9 mouse cellular contexts compared by ENCODE assay signal in the genomic region with DNA sequence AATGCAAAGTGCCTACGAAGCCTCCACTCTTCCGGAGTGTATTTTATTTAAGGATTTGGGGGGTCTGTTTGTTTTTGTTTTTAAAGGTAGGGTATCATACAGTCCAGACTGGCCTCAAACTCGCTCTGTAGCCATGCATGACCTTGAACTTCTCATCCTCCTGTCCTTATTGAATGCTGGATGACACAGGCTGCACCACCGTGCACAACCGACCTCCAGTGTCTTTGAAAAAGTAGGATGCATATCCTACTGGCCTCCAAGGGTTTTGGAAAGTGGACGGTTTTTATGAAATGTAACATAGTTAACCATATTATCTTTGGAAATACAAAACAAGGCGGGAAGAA. TPM values are rescaled to one million over a fixed set of nuclear protein-coding genes. Genes with fewer than 3 reads are reported as not detected.
DNase-seq lines count a peak whose midpoint lies in the region; ATAC-seq lines count a peak whose summit lies in the region.
"Had no signal": no experiment of that assay in that cellular context is flagged by ENCODE, and none has a peak within 500 bp of the region (broad histone marks: within the 10 kb centered on the region; RNA-seq: fewer than 3 reads in every experiment).

No protein-coding gene starts in this region.

- peak; percentile 28; the same call in 1 of the 2 replicates for ATAC-seq in kidney, embryonic 14.5 days (ENCODE audit: low FRiP score, low TSS enrichment)
- 0 out of 2 replicates have a peak, but pooled peaks have one; percentile 3 for ATAC-seq in embryonic facial prominence, embryonic 12.5 days (ENCODE audit: insufficient number of reproducible peaks, insufficient read depth, low FRiP score, low TSS enrichment)
- ATAC-seq in intestine, embryonic 14.5 days (replicated peaks; ENCODE audit: low FRiP score, low TSS enrichment, low read depth), result 0 out of 2 replicates have a peak, but pooled peaks have one; percentile 10
- peak; percentile 66 for ATAC-seq in midbrain, embryonic 16.5 days

- H3K4me2 ChIP-seq in kidney, embryonic 14.5 days (replicated peaks; ENCODE audit: low read depth, low read length), result peak overlapping the region; percentile 74
- H3K4me2 ChIP-seq in embryonic facial prominence, embryonic 12.5 days (replicated peaks), result peak overlapping the region; percentile 78
- H3K4me2 ChIP-seq in intestine, embryonic 14.5 days (ENCODE audit: low read length), result peak overlapping the region; percentile 75
- H3K4me2 ChIP-seq in midbrain, embryonic 16.5 days (ENCODE audit: low read length), result peak overlapping the region; percentile 54

- DNase-seq in kidney, postnatal 14 days, result no peak
- no peak for DNase-seq in intestine, embryonic 14.5 days (ENCODE audit: low spot score)
- DNase-seq in adrenal gland, postnatal 14 days, result no peak
- no peak for DNase-seq in embryo, embryonic 10.5 days (ENCODE audit: low spot score)
- DNase-seq in urinary bladder, postnatal 10 days (ENCODE audit: low spot score), result no peak

- no peak overlapping the region for H3K27ac ChIP-seq in kidney, embryonic 14.5 days (ENCODE audit: low read depth, low read length)
- no peak overlapping the region for H3K27ac ChIP-seq in embryonic facial prominence, embryonic 12.5 days
- no peak overlapping the region for H3K27ac ChIP-seq in intestine, embryonic 14.5 days (ENCODE audit: low read depth)
- no peak overlapping the region for H3K27ac ChIP-seq in midbrain, embryonic 16.5 days (ENCODE audit: low read length)

- no peaks in the 10 kb centered on the region for H3K4me1 ChIP-seq in kidney, embryonic 14.5 days (ENCODE audit: control insufficient read depth, insufficient read depth, low read length)
- H3K4me1 ChIP-seq in embryonic facial prominence, embryonic 12.5 days, result 0 out of 2 replicates have a peak, but pooled peaks cover 4% of the 10 kb centered on the region
- no peaks in the 10 kb centered on the region for H3K4me1 ChIP-seq in intestine, embryonic 14.5 days (replicated peaks; ENCODE audit: control insufficient read depth, insufficient read depth, low read length)
- peaks cover 3% of the 10 kb centered on the region; the same call in 1 of the 2 replicates for H3K4me1 ChIP-seq in midbrain, embryonic 16.5 days (ENCODE audit: control insufficient read depth, insufficient read depth, low read length)

- peak overlapping the region; percentile 44 for H3K4me3 ChIP-seq in kidney, embryonic 14.5 days (ENCODE audit: low read length)
- H3K4me3 ChIP-seq in embryonic facial prominence, embryonic 12.5 days, result peak overlapping the region; percentile 41
- peak overlapping the region; percentile 44 for H3K4me3 ChIP-seq in intestine, embryonic 14.5 days (ENCODE audit: low read depth, low read length)
- peak overlapping the region; percentile 48 for H3K4me3 ChIP-seq in midbrain, embryonic 16.5 days (ENCODE audit: low read depth, low read length)

- peak overlapping the region; percentile 61; the same call in 1 of the 2 replicates for H3K9ac ChIP-seq in kidney, embryonic 14.5 days (ENCODE audit: low read depth, low read length)
- H3K9ac ChIP-seq in embryonic facial prominence, embryonic 12.5 days, result peak overlapping the region; percentile 49
- peak overlapping the region; percentile 38; the same call in 1 of the 2 replicates for H3K9ac ChIP-seq in intestine, embryonic 14.5 days (ENCODE audit: low read length)
- peak overlapping the region; percentile 47 for H3K9ac ChIP-seq in midbrain, embryonic 16.5 days (ENCODE audit: low read depth, low read length)

- no peaks in the 10 kb centered on the region for H3K27me3 ChIP-seq in kidney, embryonic 14.5 days (ENCODE audit: control insufficient read depth, insufficient read depth, low read length)
- H3K27me3 ChIP-seq in embryonic facial prominence, embryonic 12.5 days, result no peaks in the 10 kb centered on the region
- no peaks in the 10 kb centered on the region for H3K27me3 ChIP-seq in intestine, embryonic 14.5 days (replicated peaks; ENCODE audit: control insufficient read depth, insufficient read depth, low read length)
- H3K27me3 ChIP-seq in midbrain, embryonic 16.5 days (ENCODE audit: control insufficient read depth, insufficient read depth, low read depth, low read length), result no peaks in the 10 kb centered on the region

- WGBS in kidney, embryonic 14.5 days, result 40% methylated on average over 7 of the region's 7 CpGs
- 39% methylated on average over 7 of the region's 7 CpGs for WGBS in embryonic facial prominence, embryonic 12.5 days
- 32% methylated on average over 7 of the region's 7 CpGs for WGBS in intestine, embryonic 14.5 days
- WGBS in midbrain, embryonic 16.5 days, result 30% methylated on average over 7 of the region's 7 CpGs

- H3K36me3 ChIP-seq in kidney, embryonic 14.5 days (ENCODE audit: control insufficient read depth, insufficient read depth, low read length), result no peaks in the 10 kb centered on the region
- H3K36me3 ChIP-seq in embryonic facial prominence, embryonic 12.5 days, result no peaks in the 10 kb centered on the region
- no peaks in the 10 kb centered on the region for H3K36me3 ChIP-seq in intestine, embryonic 14.5 days (ENCODE audit: control insufficient read depth, insufficient read depth, low read length)
- no peaks in the 10 kb centered on the region for H3K36me3 ChIP-seq in midbrain, embryonic 16.5 days (ENCODE audit: control insufficient read depth, insufficient read depth, low read length)

- no peaks in the 10 kb centered on the region for H3K9me3 ChIP-seq in kidney, embryonic 14.5 days (ENCODE audit: control insufficient read depth, low read length)
- peaks cover 6% of the 10 kb centered on the region; the same call in 1 of the 2 replicates for H3K9me3 ChIP-seq in embryonic facial prominence, embryonic 12.5 days
- H3K9me3 ChIP-seq in intestine, embryonic 14.5 days (ENCODE audit: control insufficient read depth, low read length), result no peaks in the 10 kb centered on the region
- no peaks in the 10 kb centered on the region for H3K9me3 ChIP-seq in midbrain, embryonic 16.5 days (replicated peaks; ENCODE audit: control insufficient read depth, low read length, poor library complexity, severe bottlenecking)

RNA-seq across cellular contexts. Expression of a gene that starts 0.3 kb away (rescaled TPM):
- polyA plus RNA-seq in kidney, embryonic 14.5 days (2014; fragmentation: Nextera tagmentation; extraction: Ambion mirVana), result 0.16 and 0.69 TPM in 2 replicates
- 1.3 and 1.5 TPM in 2 replicates for polyA plus RNA-seq in embryonic facial prominence, embryonic 12.5 days (2016; fragmentation: Nextera tagmentation; extraction: Ambion mirVana)
- 1.9 and 2.5 TPM in 2 replicates for polyA plus RNA-seq in intestine, embryonic 14.5 days (2014; fragmentation: Nextera tagmentation; extraction: Ambion mirVana)
- 5.1 and 6.8 TPM in 2 replicates for polyA plus RNA-seq in midbrain, embryonic 16.5 days (2015; fragmentation: Nextera tagmentation; extraction: Ambion mirVana)
- 0.86 and 1.1 TPM in 2 replicates for total RNA-seq in adrenal gland, postnatal 14 days (2021)

RNA-seq across cellular contexts. Expression of a gene that starts 18.6 kb away (rescaled TPM):
- polyA plus RNA-seq in kidney, embryonic 14.5 days (2014; fragmentation: Nextera tagmentation; extraction: Ambion mirVana), result 133 and 175 TPM in 2 replicates
- polyA plus RNA-seq in embryonic facial prominence, embryonic 12.5 days (2016; fragmentation: Nextera tagmentation; extraction: Ambion mirVana), result 128 and 154 TPM in 2 replicates
- 190 and 193 TPM in 2 replicates for polyA plus RNA-seq in intestine, embryonic 14.5 days (2014; fragmentation: Nextera tagmentation; extraction: Ambion mirVana)
- polyA plus RNA-seq in midbrain, embryonic 16.5 days (2015; fragmentation: Nextera tagmentation; extraction: Ambion mirVana), result 143 and 154 TPM in 2 replicates
- 112 and 114 TPM in 2 replicates for total RNA-seq in adrenal gland, postnatal 14 days (2021)

RNA-seq across cellular contexts. Expression of a gene that starts 47.3 kb away (rescaled TPM):
- polyA plus RNA-seq in kidney, embryonic 14.5 days (2014; fragmentation: Nextera tagmentation; extraction: Ambion mirVana), result not detected in 2 replicates
- 0.40 TPM in 1 of 2 replicates, not detected in the other for polyA plus RNA-seq in embryonic facial prominence, embryonic 12.5 days (2016; fragmentation: Nextera tagmentation; extraction: Ambion mirVana)
- polyA plus RNA-seq in intestine, embryonic 14.5 days (2014; fragmentation: Nextera tagmentation; extraction: Ambion mirVana), result 2.0 and 2.4 TPM in 2 replicates
- polyA plus RNA-seq in midbrain, embryonic 16.5 days (2015; fragmentation: Nextera tagmentation; extraction: Ambion mirVana), result 0.16 TPM in 1 of 2 replicates, not detected in the other
- total RNA-seq in adrenal gland, postnatal 14 days (2021), result not detected in 2 replicates
- total RNA-seq: G1E had no signal
- polyA plus RNA-seq: G1E had no signal

RNA-seq across cellular contexts. Expression of a gene that starts 58.6 kb away (rescaled TPM):
- polyA plus RNA-seq in kidney, embryonic 14.5 days (2014; fragmentation: Nextera tagmentation; extraction: Ambion mirVana), result 0.42 and 0.96 TPM in 2 replicates
- polyA plus RNA-seq in embryonic facial prominence, embryonic 12.5 days (2016; fragmentation: Nextera tagmentation; extraction: Ambion mirVana), result 0.22 and 0.27 TPM in 2 replicates
- polyA plus RNA-seq in intestine, embryonic 14.5 days (2014; fragmentation: Nextera tagmentation; extraction: Ambion mirVana), result 0.23 and 0.24 TPM in 2 replicates
- 3.2 and 3.3 TPM in 2 replicates for polyA plus RNA-seq in midbrain, embryonic 16.5 days (2015; fragmentation: Nextera tagmentation; extraction: Ambion mirVana)
- total RNA-seq in adrenal gland, postnatal 14 days (2021), result 1.4 and 2.1 TPM in 2 replicates
- polyA plus RNA-seq: G1E had no signal

Comparison
In these comparisons a context has a peak if more than half of its experiments do, and no peak if none do; other contexts are left out.
1. ATAC-seq: peak in every context shown above with its lines; median percentile 66 in midbrain, embryonic 16.5 days; 28 in kidney, embryonic 14.5 days; 10 in intestine, embryonic 14.5 days; 3 in embryonic facial prominence, embryonic 12.5 days.